Mouse (Mus musculus) c-Kit-positive CD71-positive TER-119-positive erythroid progenitor cells, embryonic 14.5 days (primary cell): ENCODE measurements around the gene Camta1.

Source experiments
- DNase-seq: peaks from one replicate; pipeline ENCODE4 v3.0.0-alpha.2; 2013; ENCODE audit warnings: low spot score

Camta1 gene

GRCm38 (mm10) chr4:150979455-150979854, 882.2 kb downstream of the Camta1 start:
- no peak for DNase-seq

GRCm38 (mm10) chr4:150978156-150978910, 883.3 kb downstream of the Camta1 start:
- no peak for DNase-seq

DNA sequence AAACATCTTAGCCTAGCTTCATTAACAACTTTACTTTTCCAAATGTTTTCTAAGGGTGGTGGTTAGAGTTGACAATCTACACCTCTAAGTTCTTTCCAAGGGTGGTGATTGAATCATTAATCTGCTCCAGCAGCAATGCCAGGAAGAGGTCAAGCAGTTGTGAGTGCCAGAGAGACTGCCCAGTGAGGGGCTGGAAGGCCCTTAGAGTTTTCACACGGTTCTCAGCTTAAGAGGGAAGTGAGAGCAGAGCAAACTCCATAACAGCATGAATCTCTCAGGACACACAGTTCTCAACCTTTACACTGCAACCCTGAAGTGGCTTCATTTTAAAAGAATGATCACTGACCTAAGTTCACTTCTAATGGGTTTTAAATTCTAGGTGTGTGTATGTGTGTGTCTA, 886.5 kb downstream of the Camta1 start:
- no peak for DNase-seq

GRCm38 (mm10) chr4:150973264-150973663, 888.4 kb downstream of the Camta1 start:
- no peak for DNase-seq

- no peak for DNase-seq
Measured at GRCm38 (mm10) chr4:150968956-150969355, 892.7 kb downstream of the Camta1 start.

GRCm38 (mm10) chr4:150966556-150966955, 895.1 kb downstream of the Camta1 start:
- peak; percentile 51 for DNase-seq

- DNase-seq: no peak
Measured at GRCm38 (mm10) chr4:150965555-150965951, 896.1 kb downstream of the Camta1 start.

DNA sequence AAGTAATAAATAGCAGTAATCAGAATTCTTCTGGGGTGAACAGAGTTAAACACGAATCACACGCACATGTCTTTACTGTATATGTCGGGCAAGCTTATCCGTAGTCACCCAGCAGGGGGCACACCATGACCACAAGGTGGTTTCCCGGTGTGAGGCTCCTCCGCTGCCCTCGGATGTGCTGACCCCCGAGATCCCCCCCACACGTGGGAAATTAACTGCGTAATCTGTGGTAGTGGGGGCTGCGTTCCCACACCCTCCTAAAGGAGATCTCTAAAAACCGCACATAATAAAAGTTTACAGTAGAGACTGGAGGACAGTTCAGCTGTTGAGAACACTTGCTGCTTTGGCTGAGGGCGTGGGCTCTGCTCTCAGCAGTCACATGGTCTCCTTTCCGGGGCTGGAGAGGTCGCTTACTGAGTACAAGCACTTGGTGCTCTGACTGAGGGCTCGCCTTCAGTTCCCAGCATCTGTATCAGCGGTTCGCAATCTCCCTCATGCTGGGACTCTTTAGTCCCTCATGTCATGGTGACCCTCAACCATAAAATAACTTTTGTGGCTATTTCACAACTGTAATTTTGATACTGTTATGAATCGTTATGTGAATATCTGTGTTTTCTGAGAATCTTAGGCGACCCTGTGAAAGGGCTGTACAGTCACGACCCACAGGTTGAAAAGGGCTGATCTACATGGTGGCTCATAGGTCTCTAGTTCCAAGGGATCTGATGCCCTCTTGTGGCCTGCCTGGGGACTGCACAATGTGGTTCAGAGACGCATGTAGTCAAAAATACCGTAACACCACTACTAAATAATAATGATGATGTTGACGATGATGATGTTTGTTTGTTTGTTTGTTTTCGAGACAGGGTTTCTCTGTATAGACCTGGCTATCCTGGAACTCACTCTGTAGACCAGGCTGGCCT, 896.8 kb downstream of the Camta1 start:
- DNase-seq: peak; percentile 73

DNA sequence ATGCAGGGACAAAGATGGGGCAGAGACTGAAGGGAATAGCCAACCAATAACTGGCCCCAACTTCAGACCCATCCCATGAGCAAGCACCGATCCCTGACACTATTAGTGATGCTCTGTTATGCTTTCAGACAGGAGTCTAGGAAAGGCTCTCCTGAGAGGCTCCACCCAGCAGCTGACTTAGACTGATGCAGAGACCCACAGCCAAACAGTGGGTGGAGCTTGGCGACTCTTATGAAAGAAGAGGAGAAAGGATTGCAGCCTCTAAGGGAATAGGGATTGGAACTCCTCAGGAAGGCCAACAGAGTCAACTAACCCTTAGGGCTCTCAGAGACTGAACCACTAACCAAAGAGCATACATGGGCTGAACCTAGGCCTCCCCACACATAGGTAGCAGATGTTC, 898.0 kb downstream of the Camta1 start:
- no peak for DNase-seq

DNA sequence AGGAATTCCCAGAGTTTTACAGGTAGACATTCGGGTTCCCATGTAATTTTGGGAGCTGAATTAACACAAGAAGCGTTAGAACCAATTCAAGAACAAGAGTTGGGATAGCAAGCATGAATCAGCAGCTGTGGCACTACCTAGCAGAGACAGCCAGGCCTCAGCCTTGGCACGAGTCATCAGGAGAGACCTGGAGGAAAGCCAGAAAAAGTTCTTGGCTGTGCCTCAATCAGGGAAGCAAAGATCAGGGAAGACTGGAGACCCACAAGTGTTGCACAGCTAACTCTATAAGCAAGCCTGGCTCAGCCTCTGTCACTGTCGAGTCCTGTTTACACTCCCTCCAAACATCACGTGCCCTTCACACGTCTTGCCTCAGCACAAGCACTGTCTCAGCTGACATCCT, 899.4 kb downstream of the Camta1 start:
- no peak for DNase-seq

GRCm38 (mm10) chr4:150958536-150958935, 903.1 kb downstream of the Camta1 start:
- no peak for DNase-seq

GRCm38 (mm10) chr4:150957106-150957458, 904.6 kb downstream of the Camta1 start:
- no peak for DNase-seq

DNA sequence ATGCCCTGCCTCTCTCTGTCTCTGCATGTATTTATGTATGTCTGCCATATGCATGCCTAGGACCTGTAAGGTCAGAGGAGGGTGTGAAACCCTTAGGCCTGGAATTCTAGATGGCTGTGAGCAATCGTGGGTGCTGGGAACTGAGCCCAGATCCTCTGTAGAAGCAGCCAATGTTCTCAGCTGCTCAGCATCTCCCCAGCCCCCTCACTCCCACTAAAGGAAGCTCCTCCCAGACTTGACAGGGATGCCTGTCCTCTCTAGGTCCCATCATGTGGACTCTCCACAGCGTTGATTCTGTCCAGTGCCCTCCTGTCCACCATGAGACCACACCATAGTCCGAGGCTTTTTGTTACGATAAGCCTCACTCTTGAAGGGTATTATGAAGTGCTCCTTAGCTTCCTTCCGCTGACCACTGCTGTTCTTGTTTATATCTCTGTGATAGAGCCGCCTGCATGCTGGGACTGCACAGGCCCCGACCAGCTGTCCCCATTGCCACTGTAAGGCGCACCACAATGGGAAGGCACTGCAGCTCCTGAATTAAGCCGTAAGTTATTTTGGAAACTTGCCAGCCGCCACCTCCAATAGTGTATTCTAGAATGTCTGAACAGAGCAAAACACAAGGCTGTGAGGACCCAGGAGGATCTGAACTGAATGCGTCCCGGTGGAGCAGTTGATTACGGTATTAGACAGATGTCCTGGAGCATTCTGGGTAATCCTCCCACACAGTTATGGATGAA, 905.1 kb downstream of the Camta1 start:
- no peak for DNase-seq

GRCm38 (mm10) chr4:150950972-150951371, 910.7 kb downstream of the Camta1 start:
- DNase-seq: no peak

DNA sequence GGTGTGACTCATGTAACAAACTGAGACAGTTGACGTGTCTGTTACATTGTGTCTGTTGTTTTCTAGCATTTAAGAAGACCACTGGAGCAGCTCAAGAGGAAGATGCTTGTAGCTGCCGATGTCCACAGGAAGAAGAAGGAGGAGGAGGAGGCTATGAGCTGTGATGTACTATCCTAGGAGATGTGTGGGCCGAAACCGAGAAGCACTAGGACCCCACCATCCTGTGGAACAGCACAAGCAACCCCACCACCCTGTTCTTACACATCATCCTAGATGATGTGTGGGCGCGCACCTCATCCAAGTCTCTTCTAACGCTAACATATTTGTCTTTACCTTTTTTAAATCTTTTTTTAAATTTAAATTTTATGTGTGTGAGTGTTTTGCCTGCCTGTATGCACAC, 917.0 kb downstream of the Camta1 start:
- DNase-seq: no peak

DNA sequence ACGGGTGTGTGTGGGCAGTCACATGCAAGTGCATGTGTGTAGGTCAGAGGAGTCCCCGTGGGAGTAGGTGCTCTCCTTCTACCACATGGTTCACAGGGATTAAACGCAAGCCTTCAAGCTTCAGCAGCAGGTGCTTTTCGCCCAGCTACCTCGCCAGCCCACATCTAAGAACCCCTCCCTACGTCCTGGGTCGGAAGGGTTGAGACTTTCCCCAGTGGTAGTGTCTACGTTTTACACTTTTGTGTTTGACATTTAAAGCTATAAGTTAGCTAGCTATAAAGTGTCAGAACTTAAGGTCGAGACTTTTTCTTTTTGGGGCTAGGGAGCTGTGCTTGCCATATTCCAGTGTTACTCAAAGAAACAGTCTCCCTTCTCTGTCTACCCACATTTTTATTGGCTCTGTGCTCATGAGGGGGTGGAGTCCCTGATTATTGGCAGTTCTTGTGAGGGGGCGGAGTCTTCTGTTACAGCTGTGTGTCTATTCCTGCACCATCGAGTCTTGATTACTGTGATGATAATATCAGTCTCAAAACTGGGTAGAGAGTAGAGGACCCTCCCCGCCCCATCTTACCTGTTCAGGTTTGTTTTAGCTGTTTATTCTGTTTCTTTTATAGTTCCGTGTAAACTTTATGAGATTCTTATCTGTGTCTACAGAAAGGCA, 921.6 kb downstream of the Camta1 start:
- DNase-seq: no peak

DNA sequence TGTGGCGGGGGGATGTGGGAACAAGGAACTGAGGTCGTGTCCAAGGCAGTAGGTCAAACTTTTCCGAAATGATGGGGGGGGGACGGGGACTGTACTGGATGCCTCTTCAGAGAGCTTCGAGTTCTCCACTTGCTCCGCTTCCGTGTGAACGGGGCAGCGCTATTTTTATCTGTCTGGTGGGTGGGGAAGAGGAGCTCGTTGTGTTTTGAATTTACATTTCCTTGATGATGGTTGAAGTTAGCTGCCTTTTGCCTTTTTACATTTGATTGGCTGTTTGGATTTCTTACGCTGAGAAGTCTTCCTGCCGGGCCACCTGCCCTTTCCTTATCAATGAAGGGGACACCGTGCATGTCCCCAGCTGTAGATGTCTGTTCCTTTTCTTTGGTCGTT, 923.6 kb downstream of the Camta1 start:
- DNase-seq: no peak

DNA sequence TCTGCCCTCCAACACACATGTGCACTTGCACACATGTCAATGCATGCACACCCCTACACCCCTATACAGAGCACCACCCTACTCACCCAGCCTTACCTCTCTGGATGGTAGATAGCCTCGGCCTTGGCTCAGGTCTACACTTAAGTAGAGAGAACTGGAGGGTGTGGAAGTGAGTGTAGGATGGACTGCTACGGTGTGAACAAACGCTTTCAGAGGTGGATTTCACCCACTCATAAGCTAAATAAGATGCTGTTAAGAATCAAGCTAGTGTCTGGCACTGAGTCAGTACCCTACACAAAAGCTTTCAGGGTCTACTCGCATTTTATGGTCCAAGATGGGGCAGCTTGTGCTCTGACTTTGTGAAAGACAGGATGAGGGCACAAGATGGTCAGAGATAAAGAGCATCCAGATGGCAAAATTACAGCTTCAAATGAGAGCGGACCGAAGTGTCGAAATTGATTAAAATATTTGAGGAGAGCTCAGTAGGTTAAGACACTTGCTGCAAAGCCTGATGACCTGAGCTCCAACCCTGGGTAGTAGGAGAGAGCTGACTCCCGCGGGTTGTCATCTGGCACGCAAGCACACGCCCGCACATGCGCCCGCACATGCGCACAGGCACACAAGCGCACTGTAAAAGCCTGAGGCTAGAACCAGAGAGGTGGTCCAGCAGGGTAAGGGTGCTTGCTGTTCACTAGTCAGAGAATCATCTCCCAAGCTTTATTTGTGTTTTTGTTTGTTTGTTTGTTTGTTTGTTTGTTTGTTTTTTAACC, 924.2 kb downstream of the Camta1 start:
- no peak for DNase-seq

- no peak for DNase-seq
Measured at GRCm38 (mm10) chr4:150933503-150933902, 928.2 kb downstream of the Camta1 start.

- DNase-seq: no peak
Measured at GRCm38 (mm10) chr4:150927789-150928188, 933.9 kb downstream of the Camta1 start.
